Mouse (Mus musculus) testis, adult 2 months (tissue): ENCODE measurements at regions not wholly inside any gene's neighbourhood (a gene's known extent, or its start where the extent isn't known, plus 50 kb on each side); places are given as distances from the start of the nearest gene placed in this dataset.

Source experiments
- H3K27ac ChIP-seq: fragments of 200-500 bp; 2 replicates; pipeline ENCODE4 v1.5.1; 2012; ENCODE audit warnings: low read depth, low read length; ENCODE audit not compliant: control insufficient read depth, insufficient read depth
- H3K27me3 ChIP-seq: fragments of 200-500 bp; 2 replicates; pipeline ENCODE4 v1.6.1; 2012; ENCODE audit warnings: mild to moderate bottlenecking, low read length, moderate library complexity; ENCODE audit not compliant: control insufficient read depth, insufficient read depth
- H3K36me3 ChIP-seq: fragments of 200-500 bp; 2 replicates; pipeline ENCODE4 v1.6.1; 2012; ENCODE audit warnings: mild to moderate bottlenecking, low read length; ENCODE audit not compliant: control insufficient read depth, insufficient read depth
- H3K4me1 ChIP-seq: fragments of 200-500 bp; 2 replicates; pipeline ENCODE4 v1.6.1; 2012; ENCODE audit warnings: low read length; ENCODE audit not compliant: control insufficient read depth, insufficient read depth
- H3K4me3 ChIP-seq: fragments of 200-500 bp; 2 replicates; pipeline ENCODE4 v1.5.1; 2012; ENCODE audit warnings: low read depth, mild to moderate bottlenecking, low read length, moderate library complexity, mixed read lengths; ENCODE audit not compliant: control insufficient read depth
- CTCF ChIP-seq: fragments of 200-500 bp; IDR thresholded peaks from 2 replicates; pipeline ENCODE4 v1.5.1; 2012; ENCODE audit warnings: low read depth, mild to moderate bottlenecking, inconsistent platforms, low read length, moderate library complexity; ENCODE audit not compliant: control insufficient read depth, insufficient read depth, insufficient replicate concordance
- POLR2A ChIP-seq: fragments of 200-500 bp; IDR thresholded peaks from 2 replicates; pipeline ENCODE4 v1.6.1; 2012; ENCODE audit warnings: low read depth, mild to moderate bottlenecking, inconsistent platforms, low read length, moderate library complexity; ENCODE audit not compliant: control insufficient read depth

DNA sequence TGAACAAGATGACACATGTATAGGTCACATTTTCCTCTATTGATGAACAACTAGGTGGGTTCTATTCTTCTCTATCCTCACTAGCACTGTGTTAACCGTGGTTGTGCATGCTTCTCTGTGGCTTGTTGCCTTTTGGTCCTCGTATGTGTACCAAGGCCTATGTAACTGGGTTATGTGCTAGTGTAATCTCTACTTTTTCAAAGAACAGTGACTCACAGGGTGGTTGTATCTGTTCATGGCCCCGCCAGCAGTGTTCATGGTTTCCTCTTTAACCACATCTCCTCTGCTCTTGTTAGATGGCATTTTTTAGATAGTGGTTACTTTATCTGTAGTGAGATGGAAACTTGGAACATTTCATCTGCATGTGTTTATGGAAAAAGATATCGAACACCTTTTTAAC is 304.9 kb upstream of the Zfp637 start:
- H3K36me3 ChIP-seq = no peaks in the 10 kb centered on the region
- no peak overlapping the region for H3K27ac ChIP-seq
- H3K27me3 ChIP-seq = no peaks in the 10 kb centered on the region
- TF ChIP-seq CTCF (no peak), POLR2A (no peak)
- H3K4me3 ChIP-seq = no peak overlapping the region
- no peaks in the 10 kb centered on the region; the same call in 1 of the 2 replicates for H3K4me1 ChIP-seq

DNA sequence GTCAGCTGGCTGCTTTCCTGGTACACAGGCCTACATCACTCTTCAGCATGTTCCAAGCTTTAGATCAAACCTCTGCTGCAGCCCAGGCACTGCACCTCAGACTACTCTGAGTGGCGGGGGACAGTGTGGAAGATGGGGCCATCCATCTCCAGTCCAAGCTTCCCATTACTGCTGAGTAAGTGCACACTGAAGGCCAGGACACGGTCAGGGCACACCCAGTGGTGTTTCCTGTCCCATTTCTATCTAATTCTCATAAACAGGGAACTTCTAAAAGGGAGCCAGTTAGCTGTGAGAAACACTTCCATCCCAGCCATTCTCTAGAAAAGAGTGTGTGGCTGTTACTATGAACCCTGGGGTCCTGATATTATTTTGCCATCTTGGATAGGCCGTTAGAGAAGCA is 298.5 kb upstream of the Zfp637 start:
- Histone ChIP-seq H3K27me3 (no peaks in the 10 kb centered on the region), H3K36me3 (no peaks in the 10 kb centered on the region), H3K4me3 (no peak overlapping the region), H3K4me1 (no peaks in the 10 kb centered on the region), H3K27ac (no peak overlapping the region)
- no peak for TF ChIP-seq POLR2A
- no peak for TF ChIP-seq CTCF

DNA sequence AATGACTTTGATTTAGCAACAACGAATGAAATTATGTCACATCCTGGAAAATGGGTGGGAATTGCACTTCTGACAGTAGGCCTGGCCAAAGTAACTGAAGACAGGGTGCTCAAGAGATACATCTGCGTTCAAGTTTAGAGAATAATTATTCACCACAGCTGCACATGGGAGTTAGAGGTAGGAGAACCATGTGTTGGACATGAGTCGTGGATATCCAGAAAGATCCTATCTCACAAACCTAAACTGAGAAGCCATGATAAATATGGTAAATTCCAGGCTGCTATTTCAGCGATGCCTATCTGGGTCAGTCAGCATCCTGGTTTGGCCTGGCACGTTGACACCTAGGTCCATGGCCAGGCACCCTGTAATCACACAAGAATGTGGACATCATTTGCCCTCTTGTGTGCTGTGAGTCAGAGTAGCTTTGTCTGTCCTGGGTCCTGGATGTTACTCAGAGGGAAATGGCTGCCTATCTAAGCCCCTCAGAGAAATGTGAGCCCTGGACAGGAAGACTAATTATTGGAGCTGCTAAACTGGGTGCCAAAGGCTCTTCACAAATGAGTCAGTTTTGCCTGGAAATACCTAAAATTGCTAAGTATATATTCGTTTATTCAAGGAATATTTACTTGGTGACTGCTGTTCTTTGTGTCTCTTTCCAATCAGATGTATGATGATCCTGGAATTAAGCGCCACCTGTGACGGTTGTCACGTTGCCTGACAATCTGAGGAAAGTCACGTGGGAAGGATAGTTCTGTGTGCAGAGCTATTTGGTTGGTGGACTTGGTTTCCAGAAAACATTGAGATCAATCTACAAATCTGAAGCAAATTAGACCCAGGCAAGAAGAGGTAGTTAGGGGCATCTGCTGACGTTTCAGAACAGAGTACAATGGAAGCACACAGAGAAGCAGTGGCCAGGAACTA is 296.4 kb upstream of the Zfp637 start:
- H3K4me3 ChIP-seq = no peak overlapping the region
- no peaks in the 10 kb centered on the region for H3K36me3 ChIP-seq
- H3K27ac ChIP-seq = no peak overlapping the region
- no peak for TF ChIP-seq CTCF
- TF ChIP-seq POLR2A = no peak
- H3K4me1 ChIP-seq = no peaks in the 10 kb centered on the region
- H3K27me3 ChIP-seq = no peaks in the 10 kb centered on the region

DNA sequence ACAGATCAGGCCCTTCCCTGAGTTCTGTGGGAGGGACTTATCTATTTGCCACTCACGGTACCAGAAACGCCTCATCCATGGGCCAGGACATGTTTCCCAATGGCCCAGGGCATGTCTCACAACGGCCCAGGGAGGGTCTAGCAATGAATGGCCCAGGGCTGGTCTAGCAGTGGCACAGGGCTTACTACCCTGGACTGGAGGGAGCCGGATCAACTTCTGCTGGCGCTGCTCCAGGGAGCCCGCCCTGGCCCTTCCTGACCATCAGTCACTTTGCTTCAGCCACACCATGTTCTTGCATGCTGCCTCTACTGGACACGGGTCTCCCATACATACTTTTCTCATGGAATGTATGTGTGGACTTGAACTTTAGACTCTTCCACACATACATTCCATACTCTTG is 290.1 kb upstream of the Zfp637 start:
- no peaks in the 10 kb centered on the region for H3K36me3 ChIP-seq
- H3K4me3 ChIP-seq = no peak overlapping the region
- H3K27me3 ChIP-seq = no peaks in the 10 kb centered on the region
- no peak for TF ChIP-seq POLR2A
- TF ChIP-seq CTCF = no peak
- peaks cover 3% of the 10 kb centered on the region; the same call in 1 of the 2 replicates for H3K4me1 ChIP-seq
- H3K27ac ChIP-seq = no peak overlapping the region

DNA sequence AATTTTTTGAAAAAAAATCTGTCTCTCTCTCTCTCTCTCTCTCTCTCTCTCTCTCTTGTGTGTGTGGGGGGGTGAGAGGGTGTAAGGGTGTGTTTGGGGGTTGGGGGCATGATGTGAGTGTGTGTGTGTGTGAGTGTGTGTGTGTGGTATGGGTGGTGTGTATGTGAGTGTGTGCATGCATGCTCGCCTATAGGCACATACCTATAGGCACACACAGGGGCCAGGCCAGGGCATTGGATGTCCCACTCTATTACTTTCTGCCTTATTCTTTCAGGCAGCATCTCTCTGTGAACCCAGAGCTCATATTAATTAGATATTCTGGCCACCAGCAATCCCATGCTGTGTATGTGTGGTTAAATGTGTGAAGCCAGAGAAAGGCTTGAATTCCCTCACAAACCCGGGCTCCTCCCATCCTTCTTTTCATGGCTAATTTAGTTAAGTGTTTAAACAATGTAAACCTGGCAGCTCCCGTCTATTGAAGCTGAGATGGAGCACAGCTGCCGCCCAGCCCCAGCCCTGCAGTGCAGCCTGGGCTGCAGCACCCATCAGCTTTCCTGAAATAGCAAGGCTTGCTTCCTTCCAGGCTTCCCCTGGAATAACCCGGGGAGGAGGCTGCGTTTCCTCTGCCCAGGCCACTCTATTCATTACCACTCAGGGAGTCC is 288.8 kb upstream of the Zfp637 start:
- TF ChIP-seq POLR2A (no peak), CTCF (no peak)
- no peaks in the 10 kb centered on the region for H3K36me3 ChIP-seq
- no peak overlapping the region for H3K27ac ChIP-seq

DNA sequence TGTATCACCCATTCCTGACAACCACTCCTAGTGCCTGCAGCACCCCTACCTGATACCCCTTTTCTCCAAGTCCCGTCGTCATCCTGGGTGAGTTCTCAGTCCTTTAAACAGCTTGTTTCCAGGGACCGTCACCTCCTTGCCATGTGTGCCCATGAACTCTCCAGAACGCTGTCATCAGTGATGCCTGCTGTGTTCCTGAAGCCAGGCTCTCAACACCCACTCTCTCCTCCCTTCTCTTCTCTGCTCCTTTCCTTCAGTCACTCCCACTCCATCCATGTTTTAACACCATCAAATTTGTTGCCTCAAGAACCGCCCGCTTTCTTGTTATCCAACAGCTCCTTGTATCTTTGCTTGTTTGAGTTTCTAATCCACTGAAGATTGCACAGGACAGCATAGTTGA is 277.8 kb upstream of the Zfp637 start:
- no peak overlapping the region for H3K27ac ChIP-seq
- no peak overlapping the region for H3K4me3 ChIP-seq

More for the DNA sequence above, 288.8 kb upstream of the Zfp637 start:
- Histone ChIP-seq H3K27me3 (no peaks in the 10 kb centered on the region), H3K4me1 (peaks cover 3% of the 10 kb centered on the region; the same call in 1 of the 2 replicates), H3K4me3 (no peak overlapping the region)

DNA sequence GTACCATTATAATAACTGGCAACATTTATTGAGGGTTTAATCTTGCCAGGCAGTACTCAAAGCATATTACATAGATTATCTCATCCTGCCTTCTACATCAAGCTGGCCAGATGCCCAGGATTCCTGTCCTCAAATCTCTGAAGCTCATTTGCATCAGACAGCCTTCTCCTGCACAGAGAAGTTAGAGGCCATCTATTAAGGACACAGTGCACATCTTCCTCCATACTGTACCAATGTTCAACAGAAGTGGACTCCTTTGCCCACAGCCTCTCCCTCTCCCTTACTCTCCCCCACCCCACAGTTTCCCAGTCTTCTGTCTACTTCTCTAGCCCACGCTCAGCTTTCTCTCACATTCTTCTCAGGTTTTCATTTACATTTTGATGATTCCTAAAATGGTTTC is 277.3 kb upstream of the Zfp637 start:
- Histone ChIP-seq H3K27me3 (no peaks in the 10 kb centered on the region), H3K4me3 (no peak overlapping the region), H3K36me3 (no peaks in the 10 kb centered on the region), H3K27ac (no peak overlapping the region), H3K4me1 (no peaks in the 10 kb centered on the region)
- TF ChIP-seq CTCF = no peak
- no peak for TF ChIP-seq POLR2A

More for the DNA sequence above, 277.8 kb upstream of the Zfp637 start:
- no peak for TF ChIP-seq CTCF
- TF ChIP-seq POLR2A = no peak
- Histone ChIP-seq H3K4me1 (no peaks in the 10 kb centered on the region), H3K36me3 (no peaks in the 10 kb centered on the region), H3K27me3 (no peaks in the 10 kb centered on the region)
